Mouse (Mus musculus) bone marrow, adult 2 months (tissue): ENCODE data around the gene Ppm1a.

Experiments
- CTCF ChIP-seq: fragments of 200-500 bp; IDR thresholded peaks from 2 replicates; pipeline ENCODE4 v1.5.1; 2011; ENCODE audit warnings: low read length, control low read depth; ENCODE audit not compliant: control insufficient read depth, insufficient read depth
- POLR2A ChIP-seq: fragments of 200-500 bp; IDR thresholded peaks from 2 replicates; pipeline ENCODE4 v1.6.1; 2011; ENCODE audit warnings: low read depth, mild to moderate bottlenecking, control low read depth, low read length, borderline replicate concordance; ENCODE audit not compliant: control insufficient read depth

- no peak for TF ChIP-seq CTCF
- TF ChIP-seq POLR2A, result no peak
Measured at GRCm38 (mm10) chr12:72841500-72841899, 84.2 kb downstream of the Ppm1a start.
